Mouse (Mus musculus): ENCODE data around the gene Pym1. TPM values are rescaled to one million over a fixed set of nuclear protein-coding genes. Genes with fewer than 3 reads are reported as not detected.

Gene Pym1
- polyA plus RNA-seq, 1 experiment from 2014 or later: 39.1 TPM

- no peaks in the 10 kb centered on the region for H3K36me3 ChIP-seq (ENCODE audit: insufficient read depth)
- peaks cover 7% of the 10 kb centered on the region; the same call in 1 of the 2 replicates for H3K27me3 ChIP-seq (ENCODE audit: insufficient read depth, low read length)
- peak overlapping the region; percentile 82 for H3K4me2 ChIP-seq
- 21% methylated on average over 8 of the region's 8 CpGs for WGBS
- H3K9me3 ChIP-seq (ENCODE audit: low read depth, low read length): no peaks in the 10 kb centered on the region
- H3K4me1 ChIP-seq (ENCODE audit: insufficient read depth): peaks cover 8% of the 10 kb centered on the region; the same call in 1 of the 2 replicates
- H3K9ac ChIP-seq: peak overlapping the region; percentile 70
- no peak for TF ChIP-seq CTCF (IDR thresholded peaks at IDR 0.05; ENCODE audit: low read depth)
- 0 out of 2 replicates have a peak overlapping the region, but pooled peaks have one; percentile 52 for H3K27ac ChIP-seq (ENCODE audit: low read depth)
- ATAC-seq (ENCODE audit: insufficient read depth): no peak
- peak overlapping the region; percentile 61 for H3K4me3 ChIP-seq (ENCODE audit: low read depth, low read length)
- DNase-seq: no peak
Measured at GRCm38 (mm10) chr10:128744211-128744610, 3.5 kb upstream of the Pym1 start.

- Histone ChIP-seq H3K27me3 (ENCODE audit: insufficient read depth, low read length) (peaks cover 7% of the 10 kb centered on the region; the same call in 1 of the 2 replicates), H3K27ac (ENCODE audit: low read depth) (peak within 1 kb of the TSS; percentile 52), H3K4me3 (ENCODE audit: low read depth, low read length) (peak within 1 kb of the TSS; percentile 61), H3K4me2 (peak within 1 kb of the TSS; percentile 82), H3K4me1 (ENCODE audit: insufficient read depth) (peaks cover 11% of the 10 kb centered on the region; the same call in 1 of the 2 replicates), H3K9me3 (ENCODE audit: low read depth, low read length) (no peaks in the 10 kb centered on the region), H3K9ac (peak within 1 kb of the TSS; percentile 70), H3K36me3 (ENCODE audit: insufficient read depth) (no peaks in the 10 kb centered on the region)
- WGBS: 16% methylated on average over 18 of the region's 18 CpGs
- TF ChIP-seq CTCF (IDR thresholded peaks at IDR 0.05; ENCODE audit: low read depth): no peak; the same call in 1 of the 2 replicates
- peak; percentile 60 for DNase-seq
- ATAC-seq (ENCODE audit: insufficient read depth): no peak
Measured at GRCm38 (mm10) chr10:128744680-128745601, 2.7 kb upstream of the Pym1 start, which contains the start of gene Dgka. Gene Dgka, minus strand, starts transcription at chr10:128744855.

- Histone ChIP-seq H3K36me3 (ENCODE audit: insufficient read depth) (0 out of 2 replicates have a peak, but pooled peaks cover 4% of the 10 kb centered on the region), H3K4me1 (ENCODE audit: insufficient read depth) (peaks cover 11% of the 10 kb centered on the region; the same call in 1 of the 2 replicates), H3K27me3 (ENCODE audit: insufficient read depth, low read length) (peaks cover 7% of the 10 kb centered on the region; the same call in 1 of the 2 replicates), H3K9me3 (ENCODE audit: low read depth, low read length) (no peaks in the 10 kb centered on the region), H3K4me3 (ENCODE audit: low read depth, low read length) (no peak overlapping the region), H3K27ac (ENCODE audit: low read depth) (peak overlapping the region; percentile 32; the same call in 1 of the 2 replicates), H3K4me2 (no peak overlapping the region), H3K9ac (no peak overlapping the region)
- WGBS: 87% methylated on average over 10 of the region's 10 CpGs
- no peak for DNase-seq
- no peak for ATAC-seq (ENCODE audit: insufficient read depth)
- TF ChIP-seq CTCF (IDR thresholded peaks at IDR 0.05; ENCODE audit: low read depth): no peak
Measured at GRCm38 (mm10) chr10:128745946-128746613, 1.6 kb upstream of the Pym1 start.

GRCm38 (mm10) chr10:128746972-128747645 lies 580 bp upstream of the Pym1 start:
- peaks cover 5% of the 10 kb centered on the region; the same call in 1 of the 2 replicates for H3K27me3 ChIP-seq (ENCODE audit: insufficient read depth, low read length)
- DNase-seq (no peak), ATAC-seq (ENCODE audit: insufficient read depth) (peak; percentile 2; the same call in 1 of the 2 replicates)
- H3K27ac ChIP-seq (ENCODE audit: low read depth): peak overlapping the region; percentile 98
- 29% methylated on average over 9 of the region's 9 CpGs for WGBS
- peak overlapping the region; percentile 72 for H3K4me3 ChIP-seq (ENCODE audit: low read depth, low read length)
- TF ChIP-seq CTCF (IDR thresholded peaks at IDR 0.05; ENCODE audit: low read depth): no peak
- H3K9me3 ChIP-seq (ENCODE audit: low read depth, low read length): no peaks in the 10 kb centered on the region
- peak overlapping the region; percentile 86 for H3K9ac ChIP-seq
- 0 out of 2 replicates have a peak, but pooled peaks cover 4% of the 10 kb centered on the region for H3K36me3 ChIP-seq (ENCODE audit: insufficient read depth)
- peaks cover 11% of the 10 kb centered on the region; the same call in 1 of the 2 replicates for H3K4me1 ChIP-seq (ENCODE audit: insufficient read depth)
- peak overlapping the region; percentile 91 for H3K4me2 ChIP-seq

GRCm38 (mm10) chr10:128748252-128748864 lies 669 bp downstream of the Pym1 start:
- DNase-seq: peak; percentile 92
- peak; percentile 82 for ATAC-seq (ENCODE audit: insufficient read depth)
- Histone ChIP-seq H3K4me3 (ENCODE audit: low read depth, low read length) (peak overlapping the region; percentile 72), H3K27ac (ENCODE audit: low read depth) (peak overlapping the region; percentile 98), H3K4me2 (peak overlapping the region; percentile 91), H3K9me3 (ENCODE audit: low read depth, low read length) (no peaks in the 10 kb centered on the region), H3K36me3 (ENCODE audit: insufficient read depth) (peaks cover 9% of the 10 kb centered on the region; the same call in 1 of the 2 replicates), H3K9ac (peak overlapping the region; percentile 86), H3K27me3 (ENCODE audit: insufficient read depth, low read length) (no peaks in the 10 kb centered on the region), H3K4me1 (ENCODE audit: insufficient read depth) (peaks cover 11% of the 10 kb centered on the region; the same call in 1 of the 2 replicates)
- WGBS: under 1% methylated on average over 37 of the region's 37 CpGs
- peak; percentile 56 for TF ChIP-seq CTCF (IDR thresholded peaks at IDR 0.05; ENCODE audit: low read depth)

- H3K9ac ChIP-seq: no peak overlapping the region
- peak; percentile 40; the same call in 1 of the 2 replicates for TF ChIP-seq CTCF (IDR thresholded peaks at IDR 0.05; ENCODE audit: low read depth)
- ATAC-seq (ENCODE audit: insufficient read depth) (no peak), DNase-seq (peak; percentile 24)
- H3K36me3 ChIP-seq (ENCODE audit: insufficient read depth): 0 out of 2 replicates have a peak, but pooled peaks cover 4% of the 10 kb centered on the region
- no peaks in the 10 kb centered on the region for H3K4me1 ChIP-seq (ENCODE audit: insufficient read depth)
- H3K27ac ChIP-seq (ENCODE audit: low read depth): no peak overlapping the region
- H3K27me3 ChIP-seq (ENCODE audit: insufficient read depth, low read length): no peaks in the 10 kb centered on the region
- H3K4me2 ChIP-seq: no peak overlapping the region
- H3K9me3 ChIP-seq (ENCODE audit: low read depth, low read length): no peaks in the 10 kb centered on the region
- no peak overlapping the region for H3K4me3 ChIP-seq (ENCODE audit: low read depth, low read length)
- WGBS: 75% methylated on average over 2 of the region's 2 CpGs
Measured at GRCm38 (mm10) chr10:128772895-128773294, 25.2 kb downstream of the Pym1 start.
